Mouse (Mus musculus) kidney, adult 2 months (tissue): ENCODE data around the gene Cep63.

Experiments
- CTCF ChIP-seq: fragments of 200-500 bp; conservative IDR thresholded peaks from 2 replicates; pipeline ENCODE4 v1.5.1; 2011; ENCODE audit warnings: low read depth, mild to moderate bottlenecking, control low read depth, low read length, moderate library complexity, mixed read lengths; ENCODE audit not compliant: insufficient read depth, insufficient read length
- POLR2A ChIP-seq: fragments of 200-500 bp; IDR thresholded peaks from one replicate; pipeline ENCODE4 v1.6.1; 2011; ENCODE audit warnings: low read depth, low read length, control low read depth

DNA sequence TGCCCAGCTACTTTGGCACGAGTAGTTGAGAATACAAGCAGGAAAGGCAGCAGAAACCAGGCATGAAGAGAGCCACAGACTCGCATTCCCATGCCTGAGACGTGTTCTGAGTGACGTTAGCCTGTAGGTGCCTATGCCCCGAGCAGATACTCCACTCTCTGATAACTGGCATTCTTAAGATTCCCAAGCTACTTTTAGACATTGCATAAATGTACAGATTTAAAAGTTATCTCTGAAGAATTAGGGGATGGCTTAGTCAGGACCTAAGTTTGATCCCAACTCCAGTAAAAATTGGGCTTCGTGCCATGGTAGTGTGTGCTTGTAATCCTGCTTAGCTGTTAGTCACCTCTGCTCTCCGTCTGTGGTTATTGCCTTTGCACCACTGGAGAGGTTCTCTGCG lies 8.1 kb upstream of the Cep63 start:
- TF ChIP-seq POLR2A (no peak), CTCF (no peak)
